Mouse (Mus musculus): Measurements from ENCODE around the gene Mvb12b.

DNA sequence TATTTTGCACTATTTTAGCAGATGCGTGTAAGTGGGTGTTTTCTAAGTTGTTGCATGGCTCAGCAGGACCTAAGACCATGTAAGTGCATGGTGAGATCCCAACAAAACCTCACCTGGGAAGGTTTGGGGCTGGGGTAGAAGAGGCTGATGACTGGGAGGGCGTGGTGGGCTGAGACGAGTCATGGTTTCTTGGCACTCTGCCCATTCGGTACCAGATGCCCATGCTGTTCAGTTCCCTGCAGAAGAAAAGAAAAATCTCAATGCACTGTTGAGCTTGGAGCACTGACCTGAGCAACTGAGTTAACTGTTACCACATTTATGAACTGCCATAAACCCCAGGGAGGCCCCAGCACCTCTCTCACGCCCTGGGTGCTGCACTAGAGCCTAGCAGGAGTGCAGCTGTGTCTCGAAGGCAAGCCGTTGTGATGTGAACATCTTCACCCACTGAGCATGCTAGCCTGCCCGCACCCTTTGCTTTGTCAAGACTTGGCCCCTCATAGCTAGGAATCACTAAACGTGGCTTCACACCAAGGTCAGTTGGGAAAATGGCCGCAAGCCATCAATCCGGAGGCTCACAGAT, 62.7 kb downstream of the Mvb12b start:
- no peak for TF ChIP-seq RCOR1 (IDR thresholded peaks at IDR 0.05; ENCODE audit: low read depth, low read length)
- TF ChIP-seq UBTF (IDR thresholded peaks at IDR 0.05; ENCODE audit: borderline replicate concordance, insufficient read depth, low read depth, low read length) = no peak
- TF ChIP-seq POLR2A (IDR thresholded peaks at IDR 0.05; ENCODE audit: control insufficient read depth in 1 of 2, insufficient read depth in 1 of 2, low read depth in 1 of 2, low read length in 2 of 2, poor library complexity in 1 of 2) = no peak
- no peak for TF ChIP-seq GATA1 (IDR thresholded peaks at IDR 0.05; ENCODE audit: low read depth, low read length)
- no peak for TF ChIP-seq HCFC1 (IDR thresholded peaks at IDR 0.05; ENCODE audit: low read depth, low read length)
- no peak for TF ChIP-seq NRF1 (IDR thresholded peaks at IDR 0.05; ENCODE audit: insufficient read depth, low read depth, low read length, poor library complexity, severe bottlenecking)
- no peak for TF ChIP-seq CTCF (IDR thresholded peaks at IDR 0.05 in 2 of 3, conservative IDR thresholded peaks at IDR 0.05 in 1 of 3; ENCODE audit: control insufficient read depth in 1 of 3, insufficient read depth in 1 of 3, low read depth in 2 of 3, low read length in 3 of 3, poor library complexity in 1 of 3, severe bottlenecking in 1 of 3)
- no peak for TF ChIP-seq USF1 (IDR thresholded peaks at IDR 0.05; ENCODE audit: low read depth, low read length)
- TF ChIP-seq POLR2AphosphoS2 (IDR thresholded peaks at IDR 0.05; ENCODE audit: low read length) = no peak
- TF ChIP-seq MAFK (IDR thresholded peaks at IDR 0.05; ENCODE audit: borderline replicate concordance, low read depth, low read length) = no peak
- TF ChIP-seq TAL1 (IDR thresholded peaks at IDR 0.05; ENCODE audit: low read length) = no peak
- no peak for TF ChIP-seq USF2 (IDR thresholded peaks at IDR 0.05; ENCODE audit: borderline replicate concordance in 1 of 2, insufficient read depth in 1 of 2, low read depth in 1 of 2, low read length in 2 of 2)

Measured in MEL (cell line).